In genomic region chr7:84566200-84566599, GRCm38 (mm10) we compare ENCODE assay signal across 19 mouse cellular contexts. TPM values are rescaled to one million over a fixed set of nuclear protein-coding genes. Genes with fewer than 3 reads are reported as not detected.
A peak's percentile ranks its signal among the peaks of the same experiment; 100 is the strongest.
DNase-seq lines count a peak whose midpoint lies in the region; ATAC-seq and TF ChIP-seq lines count a peak whose summit lies in the region.
"Had no signal": no experiment of that assay in that cellular context is flagged by ENCODE, and none has a peak within 500 bp of the region (broad histone marks: within the 10 kb centered on the region; RNA-seq: fewer than 3 reads in every experiment).

No protein-coding gene starts in this region.

- no peak overlapping the region for H3K4me2 ChIP-seq in kidney, embryonic 15.5 days
- H3K4me2 ChIP-seq in heart, postnatal 0 days (ENCODE audit: low read depth, low read length), result no peak overlapping the region
- H3K4me2 ChIP-seq: liver, embryonic 11.5 days; neural tube, embryonic 13.5 days had no signal

- H3K27me3 ChIP-seq in kidney, embryonic 15.5 days, result no peaks in the 10 kb centered on the region
- no peaks in the 10 kb centered on the region for H3K27me3 ChIP-seq in heart, postnatal 0 days (ENCODE audit: control insufficient read depth, insufficient read depth, low read length)
- H3K27me3 ChIP-seq: CH12.LX; neural tube, embryonic 13.5 days had no signal

- no peak overlapping the region for H3K4me3 ChIP-seq in kidney, embryonic 15.5 days (replicated peaks)
- H3K4me3 ChIP-seq in heart, postnatal 0 days (ENCODE audit: low read depth, low read length), result no peak overlapping the region
- H3K4me3 ChIP-seq: limb, embryonic 10.5 days; midbrain, embryonic 10.5 days; neural tube, embryonic 13.5 days had no signal

- WGBS in kidney, embryonic 15.5 days, result 60% methylated on average over 6 of the region's 6 CpGs
- WGBS in heart, postnatal 0 days, result 36% methylated on average over 6 of the region's 6 CpGs

- TF ChIP-seq CTCF in heart, postnatal 0 days (IDR thresholded peaks at IDR 0.05; ENCODE audit: low read depth), result no peak

- H3K27ac ChIP-seq in kidney, embryonic 15.5 days, result no peak overlapping the region
- peak overlapping the region; percentile 62 for H3K27ac ChIP-seq in heart, postnatal 0 days (ENCODE audit: low read depth)
- H3K27ac ChIP-seq: limb, embryonic 10.5 days; midbrain, embryonic 10.5 days; neural tube, embryonic 13.5 days had no signal

- no peaks in the 10 kb centered on the region for H3K36me3 ChIP-seq in kidney, embryonic 15.5 days
- no peaks in the 10 kb centered on the region for H3K36me3 ChIP-seq in heart, postnatal 0 days (replicated peaks; ENCODE audit: control insufficient read depth, insufficient read depth, low read length)
- H3K36me3 ChIP-seq: limb, embryonic 10.5 days; midbrain, embryonic 10.5 days; neural tube, embryonic 13.5 days had no signal

- ATAC-seq in kidney, embryonic 15.5 days (replicated peaks; ENCODE audit: low FRiP score), result no peak
- ATAC-seq in heart, postnatal 0 days (ENCODE audit: insufficient read depth, low read depth), result peak; percentile 94

- H3K4me1 ChIP-seq in kidney, embryonic 15.5 days, result no peaks in the 10 kb centered on the region
- 0 out of 2 replicates have a peak, but pooled peaks cover 4% of the 10 kb centered on the region for H3K4me1 ChIP-seq in heart, postnatal 0 days (ENCODE audit: control insufficient read depth, insufficient read depth)
- H3K4me1 ChIP-seq: limb, embryonic 10.5 days; midbrain, embryonic 10.5 days; neural tube, embryonic 13.5 days had no signal

- no peak for TF ChIP-seq EP300 in heart, postnatal 0 days (IDR thresholded peaks at IDR 0.05; ENCODE audit: low read depth)

- H3K9ac ChIP-seq in kidney, embryonic 15.5 days, result no peak overlapping the region
- no peak overlapping the region for H3K9ac ChIP-seq in heart, postnatal 0 days (replicated peaks; ENCODE audit: low read depth, low read length)
- H3K9ac ChIP-seq: neural tube, embryonic 13.5 days had no signal

- H3K9me3 ChIP-seq in kidney, embryonic 15.5 days (replicated peaks), result no peaks in the 10 kb centered on the region
- no peaks in the 10 kb centered on the region for H3K9me3 ChIP-seq in heart, postnatal 0 days (replicated peaks; ENCODE audit: control insufficient read depth, low read length)
- H3K9me3 ChIP-seq: limb, embryonic 10.5 days; midbrain, embryonic 10.5 days; neural tube, embryonic 13.5 days had no signal

- DNase-seq in kidney, adult 11 months, result peak; percentile 27
- peak; percentile 52 for DNase-seq in NIH3T3 (ENCODE audit: low read depth)
- DNase-seq in heart, adult 9 months (ENCODE audit: low spot score in 2 of 2), result peak; percentile 41 to 47
- peak; percentile 80 for DNase-seq in heart, postnatal 0 days (ENCODE audit: low spot score)
- no peak for DNase-seq in retina, postnatal 1 day
- DNase-seq in cerebellum, adult 8-10 months, result no peak
- DNase-seq: adrenal gland, postnatal 14 days; cerebellum, adult 9-11 months; gastrocnemius, postnatal 10 days; lung, adult 2 months; lung, postnatal 36 days; right cerebral cortex, postnatal 14 days; thymus, postnatal 36 days had no signal

RNA-seq across cellular contexts. Expression of gene Gm2115, which starts 37.4 kb away (rescaled TPM):
- 0.18 and 0.60 TPM in 2 replicates for polyA plus RNA-seq in kidney, embryonic 15.5 days (2015; fragmentation: Nextera tagmentation; extraction: Ambion mirVana)
- 1.1 TPM in 1 of 2 replicates, not detected in the other for total RNA-seq in heart, postnatal 0 days (2014; rRNA removed; ENCODE audit: low replicate concordance)
- polyA plus RNA-seq in heart, postnatal 0 days (2015; fragmentation: Nextera tagmentation; extraction: Ambion mirVana), result 0.04 TPM in 1 of 2 replicates, not detected in the other
- polyA plus RNA-seq: liver, embryonic 11.5 days had no signal

RNA-seq across cellular contexts. Expression of gene Fah, which starts 40.3 kb away (rescaled TPM):
- polyA plus RNA-seq in kidney, embryonic 15.5 days (2015; fragmentation: Nextera tagmentation; extraction: Ambion mirVana), result 8.9 and 11.3 TPM in 2 replicates
- 2.2 and 20.2 TPM in 2 replicates for total RNA-seq in heart, postnatal 0 days (2014; rRNA removed; ENCODE audit: low replicate concordance)
- polyA plus RNA-seq in heart, postnatal 0 days (2015; fragmentation: Nextera tagmentation; extraction: Ambion mirVana), result 4.0 and 4.5 TPM in 2 replicates

Comparison
In these comparisons a context has a peak if more than half of its experiments do, and no peak if none do; other contexts are left out.
1. DNase-seq: peak in kidney, adult 11 months (single experiment), NIH3T3 (single experiment), heart, adult 9 months (2 of 2) and heart, postnatal 0 days (single experiment); none in retina, postnatal 1 day (single experiment) and cerebellum, adult 8-10 months (single experiment).